Mouse (Mus musculus): ENCODE results near the gene Prdx3. TPM values are rescaled to one million over a fixed set of nuclear protein-coding genes. Genes with fewer than 3 reads are reported as not detected.

The Prdx3 gene
- 10 to 100 TPM; 28.7 to 72.1 TPM for polyA plus RNA-seq (2012; fragmentation: generic; extraction: Trizol)

GRCm38 (mm10) chr19:60874064-60874694 is at the start of gene Prdx3:
Gene Prdx3 (minus strand): TSS chr19:60874556.

GRCm38 (mm10) chr19:60889714-60890315 is 15.5 kb upstream of the Prdx3 start, which contains the start of gene Grk5:
Gene Grk5 (plus strand): TSS chr19:60889749.

GRCm38 (mm10) chr19:60860868-60861700 is 13.3 kb downstream of the Prdx3 start, which contains the start of gene Sfxn4:
Gene Sfxn4 (minus strand): TSS chr19:60861479.

Other genes starting within 250 kb of the Prdx3 start
- under 1 TPM; 0.76 to 0.85 TPM for gene Nanos1, start 118.6 kb downstream of the Prdx3 start, polyA plus RNA-seq (2012; fragmentation: generic; extraction: Trizol)
- 10 to 100 TPM in 1 of 2 experiments, 1 to 10 TPM in 1; 7.1 to 26.9 TPM for gene Eif3a, start 83.9 kb downstream of the Prdx3 start, polyA plus RNA-seq (2012; fragmentation: generic; extraction: Trizol)
- 1 to 10 TPM in 1 of 2 experiments, under 1 TPM in 1; 0.67 to 9.5 TPM for gene Fam45a, start 63.0 kb downstream of the Prdx3 start, polyA plus RNA-seq (2012; fragmentation: generic; extraction: Trizol)
- gene Sfxn4, start 13.1 kb downstream of the Prdx3 start, polyA plus RNA-seq (2012; fragmentation: generic; extraction: Trizol), result 1 to 10 TPM in 1 of 2 experiments, under 1 TPM in 1; 0.92 to 8.7 TPM
- 1 to 10 TPM in 1 of 2 experiments, under 1 TPM in 1; 0.96 to 4.0 TPM for gene Grk5, start 15.2 kb upstream of the Prdx3 start, polyA plus RNA-seq (2012; fragmentation: generic; extraction: Trizol)

Data from C3H10T1/2 (cell line).